Mouse (Mus musculus) heart, postnatal 25 days (tissue): Measurements from ENCODE around the gene Ugt1a2. TPM values are rescaled to one million over a fixed set of nuclear protein-coding genes. Genes with fewer than 3 reads are reported as not detected.
"Not testable (repeated sequence)": the region's sequence is repeated elsewhere in the genome, so short reads cannot be mapped to it uniquely, and the experiment has no call there.

Experiments used
- DNase-seq: peaks from one replicate; pipeline ENCODE4 v3.0.0; 2022; ENCODE audit warnings: low spot score
- intact Hi-C: fragments of 180-260 bp; cut with DNase I; formaldehyde crosslinking; loops from one replicate; pipeline ENCODE4 v1.15.1; 2025
- total RNA-seq, 2 experiments: library from RNA; stranded (reverse); gene quantifications; 2 replicates each; pipeline ENCODE4 v1.2.3; 2021

The Ugt1a2 gene
- total RNA-seq, 2 experiments from 2014 or later, result not detected

- intact Hi-C loops, result no loop called here
- no peak for DNase-seq
Measured at GRCm38 (mm10) chr1:88217144-88217543, 16.7 kb downstream of the Ugt1a2 start.

DNA sequence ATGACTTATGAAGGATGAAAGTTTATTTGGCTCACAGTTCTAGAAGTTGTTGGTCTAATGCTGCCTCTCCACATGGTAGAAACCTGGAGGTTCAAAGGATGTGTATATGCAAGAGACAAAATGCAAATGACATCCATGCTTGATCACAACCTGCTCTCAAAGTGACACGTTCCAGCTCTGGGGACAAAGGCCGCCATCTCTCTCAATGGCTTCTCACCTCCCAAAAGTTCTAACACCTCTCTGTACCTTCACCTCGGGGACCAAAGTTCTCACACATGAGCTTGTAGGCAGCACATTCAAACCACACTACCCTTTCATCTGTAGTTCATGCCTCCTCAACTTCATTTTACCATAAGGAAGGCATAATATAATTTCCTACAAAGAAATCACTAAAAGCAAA, 17.2 kb downstream of the Ugt1a2 start:
- intact Hi-C loops, result no loop called here
- DNase-seq, result no peak

- no peak for DNase-seq
- intact Hi-C loops, result no loop called here
Measured at GRCm38 (mm10) chr1:88218051-88218450, 17.6 kb downstream of the Ugt1a2 start.

DNA sequence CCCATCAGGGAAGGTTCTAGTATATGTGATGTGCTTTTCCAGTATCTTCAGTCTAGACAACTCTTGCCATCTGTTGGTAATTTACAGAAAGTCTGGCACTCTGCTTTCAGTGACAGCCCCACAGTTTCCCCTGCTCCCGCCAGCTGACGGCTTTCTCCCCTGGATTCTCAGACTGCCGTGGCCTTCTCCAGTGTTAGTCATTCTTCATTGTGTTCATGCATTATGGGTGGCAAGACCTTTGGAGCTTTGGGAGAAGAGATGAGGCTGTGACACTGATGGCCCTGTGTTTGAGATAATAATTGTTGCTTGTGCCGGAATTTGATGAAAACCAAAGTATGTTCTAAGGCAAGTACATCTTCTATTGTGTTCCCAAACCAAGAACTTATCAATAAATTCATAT, 18.2 kb downstream of the Ugt1a2 start:
- DNase-seq, result no peak
- intact Hi-C loops, result no loop called here

DNA sequence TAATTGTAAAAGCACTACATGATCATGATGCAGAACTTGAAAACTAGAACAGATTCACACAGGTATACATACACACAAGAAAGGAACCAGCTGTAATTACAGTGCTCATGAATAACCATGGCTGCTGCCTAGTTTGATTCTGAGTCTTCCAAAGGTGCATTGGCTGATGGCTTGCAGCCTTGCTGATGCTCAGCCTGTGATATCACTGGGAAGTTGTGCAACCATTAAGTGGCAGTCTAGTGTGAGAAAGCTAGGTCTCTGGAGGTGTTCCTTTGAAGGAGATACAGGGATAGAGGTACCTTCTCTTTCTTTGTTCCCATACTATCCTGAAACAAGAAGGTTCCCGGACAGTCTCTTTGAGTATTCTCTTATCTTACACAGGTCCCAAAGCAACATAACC, 18.7 kb downstream of the Ugt1a2 start:
- intact Hi-C loops, result no loop called here
- no peak for DNase-seq

DNA sequence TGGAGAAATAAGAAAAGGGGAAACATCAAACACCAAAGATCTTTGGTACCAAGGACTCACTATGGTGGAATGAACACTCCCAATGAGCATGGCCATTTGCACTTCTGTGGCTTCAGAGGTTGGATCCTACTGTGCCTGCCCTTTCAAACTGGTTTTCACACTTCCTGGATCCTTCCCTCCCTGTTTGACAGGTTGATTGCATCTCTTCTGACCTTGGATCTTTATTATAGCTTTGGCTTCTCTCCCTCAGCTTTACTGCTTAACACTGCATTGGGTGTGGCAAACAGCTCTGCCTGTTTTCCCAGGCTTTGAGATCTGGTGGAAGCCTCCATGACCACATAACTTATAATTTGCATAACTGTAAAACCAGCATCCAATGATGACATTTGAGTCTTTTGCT, 19.9 kb downstream of the Ugt1a2 start:
- no peak for DNase-seq

GRCm38 (mm10) chr1:88222216-88222615, 21.8 kb downstream of the Ugt1a2 start:
- intact Hi-C loops, result no loop called here
- no peak for DNase-seq

More for the DNA sequence above, 19.9 kb downstream of the Ugt1a2 start:
- intact Hi-C loops, result no loop called here

DNA sequence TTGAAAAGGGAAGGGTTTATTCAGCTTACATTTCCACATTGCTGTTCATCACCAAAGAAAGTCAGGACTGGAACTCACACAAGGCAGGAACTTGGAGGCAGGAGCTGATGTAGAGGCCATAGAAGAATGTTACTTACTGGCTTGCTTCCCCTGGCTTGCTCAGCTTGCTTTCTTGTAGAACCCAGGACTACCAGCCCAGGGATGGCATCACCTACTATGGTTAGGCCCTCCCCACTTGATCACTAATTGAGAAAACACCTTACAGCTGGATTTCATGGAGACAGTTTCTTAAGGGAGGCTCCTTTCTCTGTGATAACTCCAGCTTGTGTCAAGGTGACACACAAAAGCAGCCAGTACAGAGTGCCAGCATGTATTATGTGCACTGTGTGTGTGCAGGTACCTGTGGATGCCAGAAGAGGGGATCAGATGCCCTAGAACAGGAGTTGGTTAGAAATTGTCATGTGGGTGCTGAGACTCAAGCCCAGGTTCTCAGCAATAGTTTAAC, 22.7 kb downstream of the Ugt1a2 start:
- intact Hi-C loops, DNase-seq: not testable (repeated sequence)

- intact Hi-C loops, result no loop called here
Measured at GRCm38 (mm10) chr1:88223591-88223990, 23.2 kb downstream of the Ugt1a2 start.

GRCm38 (mm10) chr1:88224029-88224776, 23.8 kb downstream of the Ugt1a2 start:
- DNase-seq, result no peak
- intact Hi-C loops, result no loop called here

More at GRCm38 (mm10) chr1:88223591-88223990, 23.2 kb downstream of the Ugt1a2 start:
- no peak for DNase-seq

- intact Hi-C loops, result not testable (repeated sequence)
- peak; percentile 0 for DNase-seq
Measured at GRCm38 (mm10) chr1:88225301-88225700, 24.9 kb downstream of the Ugt1a2 start.

DNA sequence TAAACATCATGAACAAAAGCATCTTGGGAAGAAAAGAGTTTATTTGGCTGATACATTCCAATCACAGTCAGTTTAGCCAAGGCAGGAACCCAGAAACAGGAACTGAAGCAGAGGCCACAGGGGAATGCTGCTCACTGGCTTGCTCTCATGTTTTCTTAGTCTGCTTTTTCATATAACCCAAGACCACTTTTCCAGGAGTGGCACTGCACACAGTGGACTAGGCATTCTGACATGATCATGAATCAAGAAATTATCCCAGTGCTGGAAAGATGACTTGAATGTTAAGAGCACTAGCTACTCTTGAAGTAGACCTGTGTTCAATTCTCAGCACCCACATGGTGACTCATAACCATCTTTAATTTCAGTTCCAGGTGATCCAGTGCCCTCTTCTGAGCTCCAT, 25.3 kb downstream of the Ugt1a2 start:
- intact Hi-C loops, result no loop called here
- DNase-seq, result peak; percentile 1

GRCm38 (mm10) chr1:88226670-88227379, 26.4 kb downstream of the Ugt1a2 start, which contains the start of gene Mroh2a:
Mroh2a (plus strand) TSS chr1:88226986.
- intact Hi-C loops, result no loop called here
- peak; percentile 12 for DNase-seq

DNA sequence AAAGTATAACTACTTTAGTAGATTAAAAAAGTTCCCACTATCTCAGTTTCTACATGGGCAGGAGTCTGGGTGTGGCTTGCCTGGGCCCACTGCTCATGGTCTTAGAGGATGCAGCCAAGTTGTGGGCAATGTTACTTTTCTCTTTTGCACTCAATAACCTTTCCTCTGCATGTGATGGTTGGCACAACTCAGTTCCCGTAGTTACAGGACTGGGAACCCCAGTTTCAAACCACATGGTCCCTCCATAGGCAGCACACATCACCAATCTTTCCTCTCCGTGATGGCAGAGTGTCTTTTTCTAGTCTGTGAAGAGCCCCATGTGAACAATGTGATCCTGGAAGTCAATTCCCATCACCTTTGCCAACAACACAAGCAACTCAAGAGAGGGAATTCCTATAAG, 27.1 kb downstream of the Ugt1a2 start:
- DNase-seq, result peak; percentile 1
- intact Hi-C loops, result no loop called here

DNA sequence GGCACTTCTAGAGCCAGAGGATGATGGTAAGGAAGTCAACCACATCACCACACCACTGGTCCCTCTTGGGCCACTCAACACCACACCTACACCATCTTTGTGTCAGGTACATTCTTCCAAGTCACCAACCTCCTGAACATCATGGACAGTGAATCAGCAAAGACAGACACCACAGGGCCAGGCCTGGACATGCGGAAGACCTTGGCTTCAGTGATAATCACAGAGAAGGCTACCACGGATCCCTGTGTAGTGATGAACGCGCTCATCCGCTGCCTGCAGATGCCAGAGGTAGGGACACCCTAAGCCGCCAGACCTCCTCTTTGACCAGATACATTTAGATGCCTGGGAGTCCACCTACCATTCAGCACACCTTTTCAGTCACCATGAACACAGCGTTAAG, 27.7 kb downstream of the Ugt1a2 start:
- intact Hi-C loops, result no loop called here
- DNase-seq, result peak; percentile 16

- peak; percentile 1 for DNase-seq
- intact Hi-C loops, result no loop called here
Measured at GRCm38 (mm10) chr1:88229566-88229965, 29.2 kb downstream of the Ugt1a2 start.

GRCm38 (mm10) chr1:88229986-88230385, 29.6 kb downstream of the Ugt1a2 start:
- peak; percentile 13 for DNase-seq

DNA sequence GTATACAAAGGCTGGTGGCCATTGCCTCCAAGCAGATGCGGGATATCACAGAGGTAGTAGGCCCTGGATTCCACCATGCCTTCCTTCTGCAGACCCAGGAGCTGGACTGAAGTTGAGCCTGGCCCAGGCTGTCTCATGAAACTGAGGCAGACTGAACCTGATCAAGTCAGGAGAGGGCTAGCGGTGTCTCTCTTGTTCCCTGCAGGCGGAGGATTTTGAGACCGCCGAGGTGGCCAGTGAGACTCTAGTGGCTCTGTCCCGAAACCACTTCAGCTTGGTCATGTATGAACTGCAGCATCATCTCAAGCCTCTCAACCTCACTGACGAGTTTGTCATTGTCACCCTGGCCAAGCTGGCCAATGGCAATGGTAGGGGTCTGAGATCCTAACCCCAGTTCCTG, 30.0 kb downstream of the Ugt1a2 start:
- intact Hi-C loops, result no loop called here
- DNase-seq, result peak; percentile 6

More at GRCm38 (mm10) chr1:88229986-88230385, 29.6 kb downstream of the Ugt1a2 start:
- intact Hi-C loops, result no loop called here

GRCm38 (mm10) chr1:88230981-88231802, 30.8 kb downstream of the Ugt1a2 start:
- intact Hi-C loops, result no loop called here
- peak; percentile 3 for DNase-seq

DNA sequence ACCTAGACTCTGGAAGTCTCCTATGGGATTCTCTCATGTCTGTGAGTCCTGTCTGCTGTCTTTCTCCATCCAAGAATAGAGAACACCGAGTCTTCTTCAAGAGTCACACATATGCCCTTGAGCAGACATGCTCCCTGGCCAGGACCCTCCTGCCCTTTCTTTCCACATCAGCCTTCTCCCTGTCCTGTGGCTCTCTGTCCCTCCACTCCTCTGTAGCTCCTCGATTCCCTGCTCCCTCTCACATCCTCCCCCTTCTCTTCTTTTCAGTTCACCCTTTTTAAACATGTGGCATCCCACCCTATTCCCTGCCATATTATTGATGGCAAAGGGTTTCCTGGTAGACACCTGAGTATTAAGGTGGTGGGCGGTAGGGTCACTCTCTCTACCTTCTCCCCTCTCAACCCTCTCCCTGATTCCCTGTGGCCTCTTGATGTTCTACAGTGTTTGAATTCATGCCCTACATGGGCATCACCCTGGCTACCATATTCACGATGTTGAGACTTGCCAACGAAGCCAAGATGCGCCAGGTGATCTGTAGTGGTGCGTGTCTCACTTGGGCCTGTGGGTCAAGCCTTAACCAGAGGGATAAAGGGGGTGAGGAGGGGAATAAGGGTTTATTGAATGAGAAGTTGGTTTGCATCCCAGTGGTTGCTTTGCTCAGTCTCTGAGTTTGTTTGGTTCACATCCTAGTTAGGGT, 31.6 kb downstream of the Ugt1a2 start:
- intact Hi-C loops, result no loop called here
- no peak for DNase-seq
